Mouse (Mus musculus) brain, adult 2 months (tissue): ENCODE results near the gene Alkbh4.
"Not testable (repeated sequence)": the region's sequence is repeated elsewhere in the genome, so short reads cannot be mapped to it uniquely, and the experiment has no call there.

Experiments
- DNase-seq: peaks from one replicate; pipeline ENCODE4 v3.0.0; 2011; ENCODE audit warnings: low read depth, low spot score

Gene Alkbh4

GRCm38 (mm10) chr5:136143161-136143755 is 7.3 kb downstream of the Alkbh4 start:
- no peak for DNase-seq

DNA sequence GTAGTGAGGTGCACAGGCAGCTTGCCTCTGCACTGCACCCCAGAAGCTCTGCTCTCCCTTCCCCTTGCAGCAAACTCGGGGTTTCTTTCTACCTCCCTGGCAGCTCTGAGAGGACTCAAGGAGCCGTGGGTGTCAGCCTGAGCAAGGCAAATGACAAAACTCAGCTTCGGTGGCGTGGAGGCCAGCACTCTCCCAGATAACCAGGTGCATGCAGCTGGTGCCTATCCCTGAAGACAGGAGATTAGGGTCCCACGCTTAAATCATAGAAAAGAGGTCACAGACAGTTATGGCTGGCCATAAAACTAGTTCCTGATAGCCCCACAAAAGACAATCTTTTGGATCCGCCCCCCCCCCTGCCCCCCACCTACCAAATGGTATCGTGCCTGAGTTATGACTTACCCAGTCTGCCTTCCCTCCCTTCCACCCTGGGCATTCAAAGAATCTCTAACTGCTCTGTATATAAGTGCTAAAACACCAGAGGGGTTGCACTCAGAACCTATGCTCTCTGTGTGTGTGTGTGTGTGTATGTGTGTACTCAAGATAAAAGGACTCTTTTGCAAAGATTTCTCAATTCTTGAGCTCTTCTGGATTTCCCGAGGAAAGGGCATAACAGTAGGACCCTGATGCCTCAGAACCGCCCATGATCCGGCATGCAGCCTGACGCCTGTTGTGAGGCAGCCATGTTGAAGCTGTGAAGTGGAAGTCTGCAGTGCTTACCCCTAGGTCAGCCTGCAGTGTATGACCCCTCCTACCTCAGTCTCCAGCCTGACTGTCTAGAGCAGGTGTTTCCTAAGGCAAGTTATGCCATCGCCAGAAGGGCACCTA is 8.9 kb downstream of the Alkbh4 start:
- DNase-seq = no peak

GRCm38 (mm10) chr5:136146936-136147335 is 11.0 kb downstream of the Alkbh4 start:
- DNase-seq = no peak

- no peak for DNase-seq
These were observed 11.8 kb downstream of the Alkbh4 start for GRCm38 (mm10) chr5:136147704-136148103.

DNA sequence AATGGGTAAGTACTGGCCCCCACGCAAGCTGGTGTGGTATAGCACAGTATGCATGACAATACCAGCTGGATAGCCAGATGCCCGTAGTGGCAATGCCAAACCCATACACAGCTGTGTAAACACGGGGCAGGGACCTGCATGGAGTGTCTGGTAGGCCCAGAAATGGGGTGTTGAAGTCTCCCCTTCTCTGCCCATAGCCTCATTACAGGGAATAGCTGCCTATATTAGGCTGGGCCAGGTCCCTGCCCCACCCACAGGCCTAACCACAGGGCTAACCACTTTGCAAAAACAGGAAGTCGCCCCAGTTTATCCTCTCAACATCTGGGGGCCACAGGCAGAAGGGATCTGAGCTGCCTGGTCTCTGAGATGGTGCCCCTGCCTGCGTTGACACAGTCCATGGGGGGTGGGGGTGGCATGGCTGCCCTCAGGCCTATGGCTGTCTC is 13.2 kb downstream of the Alkbh4 start:
- not testable (repeated sequence) for DNase-seq

DNA sequence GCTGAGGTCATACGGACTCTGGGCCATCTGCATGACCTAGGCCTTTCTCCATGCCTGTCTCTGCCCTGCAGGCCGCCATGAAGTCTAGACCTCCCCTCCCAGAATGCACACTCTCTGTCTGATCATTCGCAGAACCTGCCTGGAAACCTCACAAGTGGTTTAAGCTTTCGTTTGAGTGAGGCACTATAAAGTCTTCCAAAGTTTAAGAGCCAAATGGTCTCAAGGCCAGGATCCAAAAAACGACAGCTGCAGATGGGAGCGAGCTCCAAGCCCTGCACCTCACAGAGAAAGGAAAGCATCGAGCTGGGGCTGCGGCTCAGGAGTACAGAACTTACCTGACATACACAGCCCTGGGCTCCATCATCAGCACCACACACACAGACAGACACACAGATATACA is 16.4 kb downstream of the Alkbh4 start:
- no peak for DNase-seq

DNA sequence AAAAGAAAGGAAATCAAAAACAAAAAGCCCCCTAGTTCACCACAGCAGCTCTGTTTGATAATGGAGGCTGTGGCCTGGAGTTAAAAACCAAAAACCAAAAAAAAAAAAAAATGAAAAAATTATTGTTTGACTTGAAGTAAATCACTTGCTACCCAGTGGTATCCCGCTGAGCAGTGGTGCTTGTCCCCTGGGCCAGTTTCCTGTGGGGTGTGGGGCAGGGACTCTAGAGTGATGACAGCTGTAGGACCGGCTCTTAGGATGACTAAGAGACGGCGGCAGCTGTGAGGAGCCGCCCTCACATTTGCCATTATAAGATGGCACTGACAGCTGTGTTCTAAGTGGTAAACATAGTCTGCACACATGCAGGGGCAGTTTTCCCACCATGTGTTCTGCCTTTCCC is 19.5 kb downstream of the Alkbh4 start:
- peak; percentile 39 for DNase-seq

DNA sequence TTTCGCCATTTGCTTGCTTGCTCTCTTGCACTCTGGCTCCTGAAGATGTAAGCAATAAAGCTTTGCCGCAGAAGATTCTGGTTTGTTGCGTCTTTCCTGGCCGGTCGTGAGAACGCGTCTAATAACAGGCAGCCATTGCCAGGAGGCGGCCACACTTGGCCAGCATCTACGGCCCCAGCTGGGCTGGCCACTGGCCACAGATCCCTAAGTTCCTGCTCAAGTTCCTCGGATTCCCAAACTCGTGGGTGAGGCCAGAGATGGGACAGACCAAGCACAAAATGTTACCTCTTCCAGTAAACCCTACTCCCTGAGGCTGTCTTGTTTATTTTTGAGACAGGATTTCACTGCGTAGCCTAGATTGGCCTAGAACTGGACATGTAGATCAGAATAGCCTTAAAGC is 24.1 kb downstream of the Alkbh4 start:
- not testable (repeated sequence) for DNase-seq

DNA sequence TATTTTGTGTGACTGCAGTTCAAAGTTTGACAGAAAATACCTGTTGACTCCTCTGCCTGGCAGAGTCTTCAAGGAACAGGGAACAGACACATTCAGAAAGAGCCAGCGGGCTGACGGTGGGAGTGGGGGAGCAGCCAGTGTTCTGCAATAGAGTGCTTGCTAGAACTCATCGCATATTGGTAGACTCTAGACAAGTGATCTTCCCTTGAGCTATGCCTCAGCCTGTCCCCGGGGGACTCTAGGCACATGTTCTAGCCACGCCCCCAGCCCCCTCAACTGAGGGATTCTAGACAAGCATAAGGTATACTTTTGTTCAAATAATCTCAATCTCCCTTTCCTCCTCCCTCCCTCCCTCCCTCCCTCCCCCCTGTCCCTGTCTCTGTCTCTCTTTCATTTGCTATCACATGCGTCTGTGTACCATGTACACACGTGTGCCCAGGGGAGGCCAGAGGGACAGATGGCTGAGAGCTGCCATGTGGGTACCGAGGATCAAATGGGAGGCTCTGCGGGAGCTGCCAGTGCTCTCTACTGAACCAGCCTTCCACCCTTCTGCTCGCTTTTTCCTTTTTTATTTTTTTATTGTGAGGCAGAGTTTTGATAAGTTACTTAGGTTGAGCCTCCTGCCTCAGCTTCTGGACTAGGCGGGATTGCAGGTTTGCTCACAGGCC is 28.0 kb downstream of the Alkbh4 start:
- peak; percentile 88 for DNase-seq

DNA sequence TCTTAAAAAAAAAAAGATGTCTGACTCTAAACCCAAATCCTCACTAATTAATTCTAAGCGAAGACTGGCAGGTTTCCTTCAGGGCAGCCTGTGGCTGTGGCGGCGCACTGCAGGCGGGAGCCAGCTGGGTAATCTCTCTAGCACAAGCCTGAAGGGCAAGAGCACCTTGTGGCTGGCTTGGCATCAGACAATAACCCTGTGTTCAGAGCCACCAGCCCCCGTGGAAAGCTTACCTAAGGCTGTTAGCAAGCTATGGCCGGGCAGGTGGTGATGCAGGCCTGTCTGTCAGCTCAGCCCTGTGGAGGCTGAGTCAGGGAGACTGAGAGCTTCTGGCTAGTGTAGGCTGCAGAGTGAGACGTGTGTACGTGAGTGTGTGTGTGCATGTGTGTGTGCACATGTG is 29.3 kb downstream of the Alkbh4 start:
- peak; percentile 65 for DNase-seq

DNA sequence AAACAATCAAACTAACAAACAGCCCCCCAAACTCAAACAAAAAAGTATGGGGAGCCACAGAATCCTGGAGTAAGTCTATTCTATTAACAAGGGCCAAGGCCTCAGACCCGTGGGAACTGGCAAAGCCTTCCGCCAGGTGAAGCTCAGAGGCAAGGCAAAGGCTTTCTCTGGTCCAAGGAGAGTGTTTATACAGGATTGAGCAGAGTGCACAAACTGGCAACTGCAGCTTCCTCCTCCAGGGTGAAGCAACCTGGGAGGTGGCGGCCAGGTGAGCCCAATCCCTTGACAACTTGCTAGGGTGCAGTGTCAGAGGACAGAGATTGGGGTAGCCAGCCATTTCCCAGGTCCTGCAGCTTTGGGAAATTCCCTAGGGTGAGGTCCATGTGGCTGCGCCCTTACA is 31.4 kb downstream of the Alkbh4 start:
- no peak for DNase-seq

DNA sequence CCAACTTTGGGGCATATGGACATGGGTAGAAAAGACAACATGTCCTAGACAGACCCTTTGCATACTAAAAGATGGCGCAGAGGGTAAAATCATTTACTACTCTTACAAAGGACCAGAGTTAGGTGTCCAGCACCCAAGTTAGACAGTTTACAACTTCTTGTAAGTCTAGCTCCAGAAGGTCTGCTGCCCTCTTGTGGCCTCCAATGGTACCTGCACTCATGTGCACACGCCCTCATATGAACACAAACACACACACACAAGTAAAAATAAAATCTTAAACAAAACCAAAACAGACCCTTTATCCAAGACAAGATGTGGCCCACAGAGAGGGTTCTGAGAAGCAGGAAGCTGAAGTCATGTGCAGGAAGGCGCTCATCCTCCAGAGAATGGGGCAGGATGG is 32.1 kb downstream of the Alkbh4 start:
- DNase-seq = no peak

GRCm38 (mm10) chr5:136169626-136170511 is 33.9 kb downstream of the Alkbh4 start:
- DNase-seq = peak; percentile 75

DNA sequence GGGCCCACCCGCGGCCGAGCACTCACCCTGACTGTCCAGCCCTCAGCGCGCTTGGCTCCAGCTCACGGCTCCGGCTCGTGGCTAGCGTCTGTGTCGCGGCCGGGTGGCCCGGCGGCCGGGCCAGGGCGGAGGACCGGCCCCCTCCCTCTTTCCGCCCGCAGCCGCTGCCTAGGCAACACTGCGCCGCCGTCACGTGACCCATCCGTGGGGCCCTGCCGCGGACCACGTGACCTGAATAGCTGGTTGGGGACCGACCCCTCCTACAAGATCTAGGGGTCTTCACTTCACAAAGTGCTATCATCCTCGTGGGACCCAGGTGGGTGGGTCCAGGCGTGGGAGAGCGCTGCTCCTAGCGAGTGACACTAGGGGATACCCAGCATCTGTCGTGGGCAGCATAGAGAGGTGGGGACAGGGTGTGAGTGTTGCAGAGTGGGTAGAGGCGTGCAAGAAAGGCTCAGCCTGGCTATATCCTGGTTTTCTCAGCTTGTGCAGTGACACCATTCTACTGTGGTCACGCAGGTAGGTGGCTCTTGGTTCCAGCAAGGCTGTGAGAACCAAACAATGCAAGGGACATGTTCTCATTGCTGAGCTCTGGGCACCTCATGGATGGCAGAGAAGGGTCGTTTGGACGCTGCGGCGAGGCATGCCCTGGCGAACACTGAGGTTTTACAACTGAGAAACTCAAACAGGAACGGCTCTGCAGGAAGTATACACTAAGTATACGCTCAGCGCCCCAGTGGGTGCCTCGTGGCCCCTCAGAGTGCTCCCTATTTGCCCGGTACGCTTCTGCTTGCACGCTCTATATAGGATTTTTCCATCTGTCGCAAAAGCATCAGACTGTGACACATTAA is 34.8 kb downstream of the Alkbh4 start, which contains the start of gene Orai2:
Orai2 (minus strand) TSS at position 202 of the 851 bp plus-strand sequence.
- DNase-seq = peak; percentile 87

DNA sequence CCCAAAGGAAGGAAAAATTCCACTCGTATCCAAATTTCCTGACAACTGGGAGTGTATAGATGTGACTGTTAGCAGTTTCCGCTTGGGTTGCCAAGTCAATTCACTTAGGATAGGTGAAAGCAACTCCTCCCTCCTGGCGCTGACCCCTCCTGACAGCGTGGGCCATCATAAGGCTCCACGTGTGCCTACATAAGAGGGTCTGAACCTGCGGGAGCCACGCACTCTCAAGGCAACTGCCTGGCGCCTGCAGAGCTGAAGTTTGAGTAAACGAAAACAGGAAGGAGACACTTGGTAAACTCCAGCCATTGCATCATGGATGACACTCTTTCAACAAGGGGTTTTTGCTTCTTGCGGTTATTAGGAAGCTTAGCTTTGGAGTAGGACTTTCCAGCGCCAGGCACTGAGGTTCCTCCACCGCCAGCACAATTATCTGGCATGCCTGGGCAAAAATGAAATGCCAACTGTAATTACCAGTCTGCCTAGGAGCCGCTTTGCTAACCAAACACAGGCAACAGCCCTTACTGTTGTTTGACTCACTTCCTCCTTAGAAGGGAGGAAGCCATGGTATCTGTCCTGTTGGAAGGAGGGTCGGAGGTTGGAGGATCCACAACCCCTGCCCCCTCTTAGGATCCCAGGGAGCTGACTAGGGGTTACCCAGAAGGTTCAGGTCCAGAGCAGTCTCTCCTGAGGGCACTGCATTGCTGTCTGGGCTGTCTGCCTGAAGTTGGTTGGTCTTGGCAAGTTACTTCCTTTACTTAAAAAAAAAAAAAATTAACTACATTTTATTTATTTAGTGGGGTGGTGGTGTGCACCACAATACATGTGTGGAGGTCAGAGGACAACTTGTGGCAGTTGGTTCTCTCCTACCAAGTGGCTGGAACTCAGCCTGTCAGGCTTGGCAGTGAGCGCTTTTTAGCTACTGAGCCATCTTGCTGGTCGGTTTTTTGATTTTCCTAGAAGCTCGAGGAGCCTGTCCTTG is 35.7 kb downstream of the Alkbh4 start:
- DNase-seq = peak; percentile 45

- no peak for DNase-seq
These were observed 37.0 kb downstream of the Alkbh4 start for GRCm38 (mm10) chr5:136172939-136173338.

- peak; percentile 80 for DNase-seq
These were observed 37.9 kb downstream of the Alkbh4 start for GRCm38 (mm10) chr5:136173606-136174463.

DNA sequence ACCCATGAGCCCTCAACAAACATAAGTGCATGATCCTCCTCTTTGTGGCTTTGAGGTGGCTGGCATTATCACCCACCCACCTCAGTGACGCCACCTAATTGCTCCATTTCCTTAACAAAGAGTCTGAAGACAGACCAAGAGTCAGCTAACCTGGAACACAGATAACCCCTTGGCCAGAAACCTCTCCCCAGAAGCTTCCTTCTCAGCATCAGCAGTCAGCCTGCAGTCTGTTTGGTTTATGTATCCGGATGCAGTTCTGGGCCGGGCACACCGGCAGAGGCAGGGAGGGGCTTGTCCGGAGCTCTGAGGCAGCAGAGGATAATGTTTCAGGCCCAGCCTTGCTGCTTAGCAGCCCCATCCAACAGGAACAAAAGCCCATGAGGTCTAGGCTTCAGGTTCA is 43.6 kb downstream of the Alkbh4 start:
- no peak for DNase-seq
